Mouse (Mus musculus): ENCODE measurements around the gene Oca2.

The Oca2 gene

GRCm38 (mm10) chr7:56239543-56239942 lies at the start of gene Oca2:
TSS of gene Oca2 (plus strand) at chr7:56239760.
- DNase-seq (ENCODE audit: low read depth, low spot score): no peak

GRCm38 (mm10) chr7:56191041-56191440 lies 48.5 kb upstream of the Oca2 start:
- DNase-seq (ENCODE audit: low read depth, low spot score): no peak

- no peak for DNase-seq (ENCODE audit: low read depth, low spot score)
Measured at GRCm38 (mm10) chr7:56191661-56192060, 47.9 kb upstream of the Oca2 start.

GRCm38 (mm10) chr7:56201483-56202218 lies 37.9 kb upstream of the Oca2 start:
- no peak for DNase-seq (ENCODE audit: low read depth, low spot score)

- DNase-seq (ENCODE audit: low read depth, low spot score): no peak
Measured at GRCm38 (mm10) chr7:56202843-56203242, 36.7 kb upstream of the Oca2 start.

GRCm38 (mm10) chr7:56203286-56203685 lies 36.3 kb upstream of the Oca2 start:
- no peak for DNase-seq (ENCODE audit: low read depth, low spot score)

- DNase-seq (ENCODE audit: low read depth, low spot score): no peak
Measured at GRCm38 (mm10) chr7:56204877-56205276, 34.7 kb upstream of the Oca2 start.

GRCm38 (mm10) chr7:56220811-56221210 lies 18.7 kb upstream of the Oca2 start:
- DNase-seq (ENCODE audit: low read depth, low spot score): no peak

- DNase-seq (ENCODE audit: low read depth, low spot score): no peak
Measured at GRCm38 (mm10) chr7:56235794-56236423, 3.7 kb upstream of the Oca2 start.

- DNase-seq (ENCODE audit: low read depth, low spot score): no peak
Measured at GRCm38 (mm10) chr7:56236617-56237016, 2.9 kb upstream of the Oca2 start.

- no peak for DNase-seq (ENCODE audit: low read depth, low spot score)
Measured at GRCm38 (mm10) chr7:56254568-56254967, 15.0 kb downstream of the Oca2 start.

GRCm38 (mm10) chr7:56257875-56258441 lies 18.4 kb downstream of the Oca2 start:
- no peak for DNase-seq (ENCODE audit: low read depth, low spot score)

GRCm38 (mm10) chr7:56277506-56277905 lies 37.9 kb downstream of the Oca2 start:
- no peak for DNase-seq (ENCODE audit: low read depth, low spot score)

GRCm38 (mm10) chr7:56291468-56292115 lies 52.0 kb downstream of the Oca2 start:
- DNase-seq (ENCODE audit: low read depth, low spot score): no peak

GRCm38 (mm10) chr7:56304408-56304807 lies 64.8 kb downstream of the Oca2 start:
- DNase-seq (ENCODE audit: low read depth, low spot score): no peak

GRCm38 (mm10) chr7:56314358-56314757 lies 74.8 kb downstream of the Oca2 start:
- DNase-seq (ENCODE audit: low read depth, low spot score): no peak

- no peak for DNase-seq (ENCODE audit: low read depth, low spot score)
Measured at GRCm38 (mm10) chr7:56315630-56316529, 76.3 kb downstream of the Oca2 start.

- DNase-seq (ENCODE audit: low read depth, low spot score): no peak
Measured at GRCm38 (mm10) chr7:56327738-56328137, 88.2 kb downstream of the Oca2 start.

GRCm38 (mm10) chr7:56348528-56348927 lies 109.0 kb downstream of the Oca2 start:
- no peak for DNase-seq (ENCODE audit: low read depth, low spot score)

- DNase-seq (ENCODE audit: low read depth, low spot score): no peak
Measured at GRCm38 (mm10) chr7:56356658-56357342, 117.2 kb downstream of the Oca2 start.
